Mouse (Mus musculus) kidney, embryonic 14.5 days (tissue): Measurements from ENCODE around the gene Phc3. TPM values are rescaled to one million over a fixed set of nuclear protein-coding genes. Genes with fewer than 3 reads are reported as not detected.

Experiments
- ATAC-seq: fragments of 200-750 bp; cut with Nextera tagmentation; 2 replicates; pipeline ENCODE4 v1.8.0; 2017; ENCODE audit warnings: moderate number of reproducible peaks, mild to moderate bottlenecking, moderate TSS enrichment, moderate library complexity; ENCODE audit not compliant: low FRiP score, low TSS enrichment
- H3K27ac ChIP-seq: fragments of 300-500 bp; sonication (generic); 2 replicates; pipeline ENCODE4 v1.5.1; 2014; ENCODE audit warnings: low read depth, mild to moderate bottlenecking, low read length, moderate library complexity, mixed read lengths
- H3K27me3 ChIP-seq: fragments of 300-500 bp; sonication (generic); 2 replicates; pipeline ENCODE4 v1.6.1; 2014; ENCODE audit warnings: mild to moderate bottlenecking, low read length; ENCODE audit not compliant: control insufficient read depth, insufficient read depth
- H3K36me3 ChIP-seq: fragments of 300-500 bp; sonication (generic); 2 replicates; pipeline ENCODE4 v1.6.1; 2014; ENCODE audit warnings: low read length, mixed read lengths; ENCODE audit not compliant: control insufficient read depth, insufficient read depth
- H3K4me1 ChIP-seq: fragments of 300-500 bp; sonication (generic); 2 replicates; pipeline ENCODE4 v1.6.1; 2014; ENCODE audit warnings: low read length, mixed read lengths; ENCODE audit not compliant: control insufficient read depth, insufficient read depth
- H3K4me2 ChIP-seq: fragments of 300-500 bp; sonication (generic); replicated peaks from 2 replicates; pipeline ENCODE4 v1.6.1; 2014; ENCODE audit warnings: low read depth, mild to moderate bottlenecking, low read length
- H3K4me3 ChIP-seq: fragments of 300-500 bp; sonication (generic); 2 replicates; pipeline ENCODE4 v1.5.1; 2014; ENCODE audit warnings: mild to moderate bottlenecking, low read length
- H3K9ac ChIP-seq: fragments of 300-500 bp; sonication (generic); 2 replicates; pipeline ENCODE4 v1.6.1; 2014; ENCODE audit warnings: low read depth, mild to moderate bottlenecking, low read length, moderate library complexity
- H3K9me3 ChIP-seq: fragments of 300-500 bp; sonication (generic); 2 replicates; pipeline ENCODE4 v1.6.1; 2016; ENCODE audit warnings: low read length; ENCODE audit not compliant: control insufficient read depth
- WGBS: fragments of 180-500 bp; shearing (Covaris S2); extraction: QIAGEN DNeasy Blood & Tissue Kit; methylation state at CpG from one replicate; pipeline ENCODE4 v1.1.7; 2014; 5-methylcytosine and 5-hydroxymethylcytosine counted together
- polyA plus RNA-seq: library from polyadenylated mRNA; unstranded; fragments of >200 nt; fragmentation: Nextera tagmentation; extraction: Ambion mirVana; gene quantifications from 2 replicates; pipeline ENCODE4 v1.2.1, GENCODE M21; 2014

Phc3 gene
- polyA plus RNA-seq, 1 experiment from 2014 or later = 8.7 TPM

DNA sequence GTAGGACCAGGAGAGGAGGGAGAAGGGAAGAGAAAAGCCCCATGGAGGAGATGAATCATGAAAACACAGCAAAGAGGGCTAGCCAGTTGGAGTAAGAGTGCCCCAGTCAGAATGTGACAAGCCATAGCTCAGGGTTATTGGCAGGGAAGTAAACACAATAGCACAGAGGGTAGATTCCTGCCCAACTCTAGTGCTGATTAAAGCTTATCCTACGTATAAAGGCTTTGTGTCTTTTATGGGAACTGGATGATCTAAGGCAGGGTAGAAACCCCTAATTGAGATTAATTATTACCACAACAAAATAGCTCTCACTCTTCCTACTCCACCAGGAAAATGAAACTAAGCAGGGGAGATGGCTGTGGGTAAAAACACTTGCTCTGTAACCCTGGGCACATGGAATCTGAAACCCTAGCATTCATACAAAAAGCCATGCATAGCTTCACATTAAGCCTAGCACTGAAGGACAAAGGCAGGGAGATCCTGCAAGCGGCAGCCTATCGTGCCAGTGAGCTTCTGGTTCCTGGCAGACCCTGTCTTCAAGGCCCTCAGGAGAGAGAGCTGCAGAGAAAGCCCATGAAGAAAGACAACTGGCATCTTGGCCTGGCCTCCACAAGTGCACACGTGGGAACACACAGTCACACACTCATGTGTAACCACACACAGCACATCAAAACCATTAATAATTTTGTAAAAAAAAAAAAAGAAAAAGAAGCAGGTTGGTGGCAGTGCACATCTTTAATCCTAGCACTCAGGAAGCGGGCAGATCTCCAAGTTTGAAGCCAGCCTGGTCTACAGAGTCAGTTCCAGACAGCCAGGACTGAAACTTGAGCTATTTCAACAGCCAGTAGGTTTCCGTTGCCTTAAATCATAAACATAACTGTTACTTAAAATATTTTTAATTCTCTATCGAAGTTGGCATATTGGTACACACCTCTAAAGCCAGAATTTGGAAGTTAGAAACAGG is 9.1 kb downstream of the Phc3 start:
- no peak for ATAC-seq
- WGBS = 81% methylated on average over 7 of the region's 7 CpGs
- H3K4me3 ChIP-seq = no peak overlapping the region
- no peaks in the 10 kb centered on the region for H3K27me3 ChIP-seq
- no peaks in the 10 kb centered on the region for H3K9me3 ChIP-seq
- no peak overlapping the region for H3K27ac ChIP-seq
- H3K4me1 ChIP-seq = no peaks in the 10 kb centered on the region
- H3K9ac ChIP-seq = no peak overlapping the region
- no peak overlapping the region for H3K4me2 ChIP-seq
- H3K36me3 ChIP-seq = peaks cover 76% of the 10 kb centered on the region

DNA sequence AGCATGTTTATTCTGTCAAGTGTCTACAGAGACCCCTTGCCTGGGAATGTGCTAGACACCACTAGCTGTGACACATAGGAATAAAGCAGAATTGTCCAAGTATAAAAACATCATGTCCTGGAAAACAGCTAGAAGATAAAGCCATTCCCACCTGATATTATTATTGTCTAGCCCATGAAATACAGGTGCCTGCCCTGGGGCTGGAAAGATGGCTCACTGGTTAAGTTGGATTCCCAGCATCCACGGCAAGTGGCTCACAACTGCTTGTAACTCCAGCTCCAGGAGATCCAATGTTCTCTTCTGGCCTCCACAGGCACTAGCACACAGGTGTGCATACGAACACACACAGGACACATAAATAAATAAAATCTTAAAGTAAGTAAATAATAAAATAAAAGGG is 10.5 kb downstream of the Phc3 start:
- WGBS = 86% methylated on average over 2 of the region's 2 CpGs
- no peak overlapping the region for H3K27ac ChIP-seq
- H3K4me3 ChIP-seq = no peak overlapping the region
- H3K9ac ChIP-seq = no peak overlapping the region
- no peak for ATAC-seq
- no peaks in the 10 kb centered on the region for H3K27me3 ChIP-seq
- no peak overlapping the region for H3K4me2 ChIP-seq
- H3K4me1 ChIP-seq = no peaks in the 10 kb centered on the region
- H3K36me3 ChIP-seq = peaks cover 73% of the 10 kb centered on the region
- no peaks in the 10 kb centered on the region for H3K9me3 ChIP-seq

DNA sequence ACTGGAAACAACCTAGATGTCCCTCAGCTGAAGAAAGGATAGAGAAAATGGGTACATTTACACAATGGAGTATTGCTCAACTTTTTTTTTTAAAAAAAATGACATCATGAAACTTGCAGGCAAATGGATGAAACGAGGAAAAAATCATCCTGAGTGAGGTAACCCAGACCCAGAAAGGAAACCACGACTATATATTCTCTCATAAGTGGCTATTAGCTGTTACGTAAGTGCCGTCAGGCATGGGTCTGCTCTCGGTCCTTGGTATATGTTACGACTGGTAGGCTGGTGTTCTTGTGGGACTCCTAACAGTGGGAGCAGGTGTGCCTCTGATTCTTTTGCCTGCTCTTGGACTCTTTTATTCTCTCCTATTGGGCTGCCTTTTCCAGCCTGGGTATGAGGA is 12.9 kb downstream of the Phc3 start:
- H3K4me3 ChIP-seq = no peak overlapping the region
- H3K9me3 ChIP-seq = no peaks in the 10 kb centered on the region
- no peaks in the 10 kb centered on the region for H3K4me1 ChIP-seq
- H3K27me3 ChIP-seq = no peaks in the 10 kb centered on the region
- ATAC-seq = no peak
- peaks cover 64% of the 10 kb centered on the region for H3K36me3 ChIP-seq
- 93% methylated on average over 6 of the region's 6 CpGs for WGBS
- no peak overlapping the region for H3K27ac ChIP-seq
- H3K4me2 ChIP-seq = no peak overlapping the region
- no peak overlapping the region for H3K9ac ChIP-seq

DNA sequence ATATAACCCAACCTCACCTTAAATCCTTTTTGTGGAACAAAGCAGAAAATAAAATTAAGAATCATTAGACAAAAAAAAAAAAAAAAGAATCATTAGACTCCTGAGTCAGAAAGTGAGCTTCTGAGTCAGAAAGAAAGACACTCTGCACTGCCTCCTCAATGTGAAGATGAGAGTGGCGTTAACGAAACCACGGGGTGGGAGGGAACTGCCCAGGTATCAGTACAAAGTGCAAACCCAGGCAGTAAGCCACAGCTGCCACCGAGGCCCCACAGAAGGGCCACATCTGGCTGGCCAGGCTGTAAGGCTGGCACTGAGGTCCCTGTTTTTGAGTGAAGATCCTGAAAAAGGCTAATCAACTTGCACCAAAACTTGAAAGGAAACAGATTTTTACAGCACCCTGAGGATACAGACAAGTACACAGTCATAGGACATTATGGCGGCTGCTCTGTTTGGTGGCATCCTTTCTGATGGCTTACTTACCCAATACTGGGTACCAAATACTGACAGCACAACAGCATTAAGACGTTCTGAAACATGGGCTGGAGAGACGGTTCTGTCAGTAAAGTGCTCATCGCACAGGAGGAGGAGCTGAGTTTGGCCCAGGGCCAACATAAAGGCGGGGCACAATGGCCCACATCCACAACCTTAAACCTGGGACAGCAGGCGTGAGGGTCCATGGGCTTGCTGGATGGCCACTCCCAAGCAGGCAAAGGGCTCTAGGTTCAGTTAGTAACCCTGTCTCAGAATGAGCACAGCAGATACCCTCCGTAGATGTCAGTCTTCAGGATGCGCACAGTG is 16.7 kb downstream of the Phc3 start:
- ATAC-seq = no peak
- H3K9me3 ChIP-seq = no peaks in the 10 kb centered on the region
- WGBS = 88% methylated on average over 12 of the region's 12 CpGs
- no peak overlapping the region for H3K4me2 ChIP-seq
- no peaks in the 10 kb centered on the region for H3K4me1 ChIP-seq
- no peak overlapping the region for H3K27ac ChIP-seq
- peaks cover 48% of the 10 kb centered on the region for H3K36me3 ChIP-seq
- H3K9ac ChIP-seq = no peak overlapping the region
- H3K4me3 ChIP-seq = no peak overlapping the region
- H3K27me3 ChIP-seq = no peaks in the 10 kb centered on the region

DNA sequence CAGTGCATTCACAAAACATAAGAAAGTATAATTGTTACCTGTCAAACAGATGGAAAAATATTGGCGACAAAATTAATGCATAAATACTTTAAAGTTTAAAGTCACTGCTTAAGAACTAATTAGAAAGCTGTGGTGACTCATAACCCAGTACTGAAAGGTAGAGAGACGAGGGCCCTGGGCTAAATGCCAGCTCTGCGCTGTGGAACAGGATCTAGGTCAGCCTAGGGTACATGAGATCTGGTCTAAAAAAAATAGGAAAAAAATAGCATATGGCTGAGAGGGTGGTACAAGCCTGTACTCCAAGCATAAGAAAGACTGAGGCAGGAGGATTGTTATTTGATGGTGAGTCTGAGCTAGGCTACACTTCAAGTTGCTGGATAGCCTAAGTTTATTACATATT is 17.6 kb downstream of the Phc3 start:
- no peaks in the 10 kb centered on the region for H3K4me1 ChIP-seq
- WGBS = 84% methylated on average over 3 of the region's 3 CpGs
- no peak overlapping the region for H3K27ac ChIP-seq

DNA sequence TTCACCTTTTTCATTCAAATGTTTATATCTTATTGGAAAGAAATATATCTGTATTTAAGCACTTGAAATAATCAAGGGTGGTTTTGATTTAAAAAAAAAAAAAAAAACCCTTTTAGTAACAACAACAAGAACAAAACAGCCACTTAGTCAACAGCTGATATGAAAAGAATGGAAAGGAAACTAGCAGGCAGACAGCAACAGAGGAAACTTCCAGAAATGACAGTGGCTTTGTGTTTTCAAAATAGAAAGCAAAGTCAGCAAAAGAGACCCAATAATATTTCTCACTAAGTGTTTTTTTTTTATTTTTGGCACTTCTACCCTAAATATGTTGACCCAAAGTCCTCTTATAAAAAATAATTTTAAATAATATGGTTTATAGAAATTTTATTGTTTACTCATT is 34.8 kb downstream of the Phc3 start:
- H3K4me3 ChIP-seq = no peak overlapping the region
- no peak overlapping the region for H3K4me2 ChIP-seq
- H3K36me3 ChIP-seq = peaks cover 39% of the 10 kb centered on the region
- no peaks in the 10 kb centered on the region for H3K27me3 ChIP-seq
- no peak for ATAC-seq
- no peaks in the 10 kb centered on the region for H3K9me3 ChIP-seq
- no peak overlapping the region for H3K9ac ChIP-seq
- no peak overlapping the region for H3K27ac ChIP-seq
- no peaks in the 10 kb centered on the region for H3K4me1 ChIP-seq

More for the DNA sequence above, 17.6 kb downstream of the Phc3 start:
- Histone ChIP-seq H3K36me3 (peaks cover 49% of the 10 kb centered on the region), H3K27me3 (no peaks in the 10 kb centered on the region), H3K9me3 (no peaks in the 10 kb centered on the region), H3K4me2 (no peak overlapping the region), H3K9ac (no peak overlapping the region), H3K4me3 (no peak overlapping the region)
- ATAC-seq = no peak

DNA sequence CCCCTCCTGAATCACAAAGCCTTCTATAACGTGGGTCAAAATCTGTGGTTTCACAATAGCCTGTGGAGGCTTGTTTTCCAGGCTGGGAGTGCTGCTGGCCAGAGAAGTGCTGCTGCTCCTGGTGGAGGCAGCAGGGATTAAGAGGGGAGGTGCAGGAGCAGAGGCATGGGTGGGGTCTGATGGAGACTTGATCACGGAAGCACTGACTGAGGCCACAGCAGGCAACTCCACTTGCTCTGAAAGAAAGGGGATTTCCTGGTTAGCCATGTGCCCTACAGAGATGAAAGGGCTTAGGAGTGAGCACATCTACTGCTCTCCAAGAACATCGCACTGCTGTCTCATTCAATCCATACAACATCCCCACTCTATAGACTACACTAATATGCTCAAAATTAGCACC is 39.4 kb downstream of the Phc3 start:
- H3K27ac ChIP-seq = no peak overlapping the region
- H3K9ac ChIP-seq = no peak overlapping the region
- H3K27me3 ChIP-seq = no peaks in the 10 kb centered on the region
- no peak overlapping the region for H3K4me3 ChIP-seq
- no peaks in the 10 kb centered on the region for H3K4me1 ChIP-seq
- H3K4me2 ChIP-seq = no peak overlapping the region
- ATAC-seq = no peak
- H3K9me3 ChIP-seq = no peaks in the 10 kb centered on the region
- WGBS = 77% methylated on average over 3 of the region's 3 CpGs
- H3K36me3 ChIP-seq = peaks cover 26% of the 10 kb centered on the region

DNA sequence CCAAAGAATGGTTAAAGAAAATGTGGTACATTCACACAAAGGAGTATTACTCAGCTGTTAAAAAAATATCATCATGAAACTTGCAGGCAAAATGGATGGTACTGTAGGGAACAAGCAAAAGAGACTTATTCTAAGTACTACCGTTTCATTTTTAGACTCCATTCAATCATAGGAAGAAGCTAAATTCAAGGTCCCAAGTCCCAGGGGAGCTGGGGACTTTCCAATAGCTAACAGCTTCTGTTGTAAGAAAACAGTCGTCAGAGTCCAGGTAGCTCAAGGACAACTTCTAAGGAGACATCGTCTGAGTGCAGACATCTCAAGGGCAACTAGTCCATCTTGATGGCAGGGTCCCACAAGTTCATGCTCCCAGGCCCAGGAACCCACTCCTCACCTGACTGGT is 41.6 kb downstream of the Phc3 start:
- no peaks in the 10 kb centered on the region for H3K4me1 ChIP-seq
- no peak for ATAC-seq
- no peak overlapping the region for H3K4me3 ChIP-seq
- WGBS = 90% methylated on average over 3 of the region's 3 CpGs
- no peaks in the 10 kb centered on the region for H3K9me3 ChIP-seq
- H3K4me2 ChIP-seq = no peak overlapping the region
- H3K36me3 ChIP-seq = peaks cover 26% of the 10 kb centered on the region
- H3K9ac ChIP-seq = no peak overlapping the region
- no peak overlapping the region for H3K27ac ChIP-seq
- H3K27me3 ChIP-seq = no peaks in the 10 kb centered on the region

DNA sequence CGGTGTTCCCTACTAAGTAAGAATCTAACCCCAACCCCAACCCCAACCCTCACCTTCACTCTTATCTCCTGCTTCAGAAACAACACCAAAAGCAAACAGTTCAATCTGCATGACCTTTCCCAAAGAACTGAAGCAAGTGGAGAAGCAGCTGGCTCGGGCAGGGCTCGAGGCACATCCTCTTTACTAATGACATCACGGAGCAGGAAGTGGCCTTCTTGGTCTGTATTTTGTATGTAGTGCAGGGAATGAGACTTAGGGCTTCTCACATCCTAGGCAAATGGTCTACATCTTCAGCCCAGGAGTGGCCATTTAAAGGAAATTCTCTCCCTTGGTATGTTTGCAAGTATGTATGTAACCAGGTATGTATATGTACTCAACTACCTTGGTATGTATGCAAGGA is 52.1 kb downstream of the Phc3 start:
- H3K4me2 ChIP-seq = no peak overlapping the region
- H3K27me3 ChIP-seq = no peaks in the 10 kb centered on the region
- no peak for ATAC-seq
- 86% methylated on average over 4 of the region's 4 CpGs for WGBS
- H3K4me1 ChIP-seq = no peaks in the 10 kb centered on the region
- peaks cover 50% of the 10 kb centered on the region for H3K36me3 ChIP-seq
- peaks cover 3% of the 10 kb centered on the region; the same call in 1 of the 2 replicates for H3K9me3 ChIP-seq
- no peak overlapping the region for H3K4me3 ChIP-seq
- H3K27ac ChIP-seq = no peak overlapping the region
- no peak overlapping the region for H3K9ac ChIP-seq
